Mouse (Mus musculus) embryonic facial prominence, embryonic 15.5 days (tissue): ENCODE measurements around the gene Stpg1. TPM values are rescaled to one million over a fixed set of nuclear protein-coding genes. Genes with fewer than 3 reads are reported as not detected.

Experiments used
- ATAC-seq: fragments of 200-750 bp; cut with Nextera tagmentation; 2 replicates; pipeline ENCODE4 v1.8.0; 2017; ENCODE audit warnings: low read depth, moderate TSS enrichment; ENCODE audit not compliant: insufficient number of reproducible peaks, low FRiP score, low TSS enrichment
- H3K27ac ChIP-seq: fragments of 300-500 bp; sonication (generic); replicated peaks from 2 replicates; pipeline ENCODE4 v1.5.1; 2015; ENCODE audit warnings: mild to moderate bottlenecking, inconsistent platforms
- H3K27me3 ChIP-seq: fragments of 300-500 bp; sonication (generic); 2 replicates; pipeline ENCODE4 v1.6.1; 2015; ENCODE audit warnings: inconsistent platforms
- H3K36me3 ChIP-seq: fragments of 300-500 bp; sonication (generic); 2 replicates; pipeline ENCODE4 v1.6.1; 2015; ENCODE audit warnings: mild to moderate bottlenecking, inconsistent platforms
- H3K4me1 ChIP-seq: fragments of 300-500 bp; sonication (generic); 2 replicates; pipeline ENCODE4 v1.6.1; 2015; ENCODE audit warnings: inconsistent platforms
- H3K4me2 ChIP-seq: fragments of 300-500 bp; sonication (generic); replicated peaks from 2 replicates; pipeline ENCODE4 v1.6.1; 2015; ENCODE audit warnings: mild to moderate bottlenecking, inconsistent platforms
- H3K4me3 ChIP-seq: fragments of 300-500 bp; sonication (generic); replicated peaks from 2 replicates; pipeline ENCODE4 v1.5.1; 2015; ENCODE audit warnings: mild to moderate bottlenecking, inconsistent platforms
- H3K9ac ChIP-seq: fragments of 300-500 bp; sonication (generic); 2 replicates; pipeline ENCODE4 v1.6.1; 2015; ENCODE audit warnings: inconsistent platforms
- H3K9me3 ChIP-seq: fragments of 300-500 bp; sonication (generic); replicated peaks from 2 replicates; pipeline ENCODE4 v1.6.1; 2016; ENCODE audit warnings: inconsistent platforms
- WGBS: fragments of 180-500 bp; shearing (Covaris S2); methylation state at CpG from one replicate; pipeline ENCODE4 v1.1.7; 2015; 5-methylcytosine and 5-hydroxymethylcytosine counted together
- polyA plus RNA-seq: library from polyadenylated mRNA; unstranded; fragments of >200 nt; fragmentation: Nextera tagmentation; extraction: Ambion mirVana; gene quantifications from 2 replicates; pipeline ENCODE4 v1.2.1, GENCODE M21; 2015

The Stpg1 gene
- polyA plus RNA-seq, result 0.87 and 1.9 TPM in 2 replicates

DNA sequence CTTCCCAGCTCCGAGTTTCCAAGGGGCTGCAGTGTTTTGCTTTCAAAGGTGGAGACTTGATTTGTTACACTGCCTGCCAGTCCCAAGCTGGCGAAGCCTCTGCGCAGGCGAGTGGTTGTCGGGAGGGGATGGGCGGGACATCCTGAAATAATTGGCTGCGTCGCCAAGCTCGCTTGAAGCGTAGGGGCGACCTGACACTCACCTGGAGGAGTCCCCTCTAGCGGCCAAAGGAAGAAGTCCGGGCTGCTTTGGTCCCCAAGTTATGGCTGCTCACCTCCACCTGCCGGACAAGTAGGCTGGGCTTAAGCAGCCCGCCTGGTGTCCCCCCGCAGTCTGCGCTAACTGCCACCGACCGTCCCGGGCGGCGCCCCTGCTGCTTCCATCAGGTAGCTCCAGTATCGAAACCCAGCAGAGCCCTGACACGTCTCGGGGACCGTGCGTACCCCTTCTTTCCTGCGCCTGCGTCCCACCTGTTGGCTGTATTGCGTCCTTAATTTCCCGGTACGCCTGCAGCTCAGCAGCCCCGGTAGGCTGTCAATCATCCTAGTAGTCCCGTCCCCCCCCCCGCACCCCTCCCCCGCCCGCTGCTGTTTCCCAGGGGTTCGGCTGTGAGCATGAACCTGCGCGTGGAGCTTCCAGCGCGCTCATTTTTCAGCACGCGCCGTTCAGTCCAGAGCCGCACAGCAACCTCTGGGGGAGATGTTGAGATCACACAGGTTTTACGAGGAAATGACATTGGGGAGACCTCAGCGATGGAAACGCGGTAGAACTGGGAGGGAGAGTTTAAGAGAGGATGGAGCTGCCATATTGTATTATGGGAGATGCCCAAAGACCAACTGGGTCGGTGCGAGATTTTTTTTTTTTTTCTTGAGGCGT lies at the start of gene Stpg1, which contains the start of gene Nipal3:
Stpg1 (plus strand) TSS at position 270 of the 876 bp plus-strand sequence.
Nipal3 (minus strand) TSS at position 518 of the 876 bp plus-strand sequence.
- H3K27ac ChIP-seq, result peak within 1 kb of the TSS; percentile 68

DNA sequence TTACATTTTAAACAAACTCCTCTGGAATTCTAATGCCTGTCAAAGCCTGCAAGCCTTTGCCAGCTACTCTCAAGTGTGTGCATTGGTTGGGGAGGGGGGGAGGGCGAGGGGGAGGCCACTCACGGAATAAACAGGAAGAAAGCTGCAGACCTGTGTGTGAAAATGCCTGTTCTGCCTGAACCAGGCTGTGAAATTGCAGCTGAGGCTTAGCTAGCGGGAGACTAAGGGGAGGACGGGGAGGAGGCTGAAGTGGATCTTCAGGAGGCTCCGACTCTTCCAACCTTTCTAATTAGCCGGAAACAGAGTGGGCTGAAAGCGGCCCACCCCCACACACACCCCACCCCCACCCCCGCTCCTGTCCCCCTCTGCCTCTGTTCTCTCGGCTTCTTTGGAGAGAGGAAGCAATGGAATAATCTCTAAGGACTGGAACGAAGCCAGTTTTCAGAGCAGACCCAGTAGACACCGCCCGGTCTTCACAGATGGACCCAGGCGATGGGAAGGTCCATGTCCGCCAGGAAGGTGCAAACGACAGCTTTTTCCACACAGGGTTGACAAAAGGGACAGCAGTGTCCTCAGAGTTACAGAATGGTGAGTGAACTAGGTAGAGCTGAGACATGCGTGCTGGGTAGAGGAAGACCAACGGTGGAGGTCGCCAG lies 43.1 kb upstream of the Stpg1 start:
- Histone ChIP-seq H3K4me1 (peaks cover 14% of the 10 kb centered on the region), H3K9me3 (no peaks in the 10 kb centered on the region), H3K27ac (no peak overlapping the region), H3K4me3 (no peak overlapping the region), H3K4me2 (peak overlapping the region; percentile 22; the same call in 1 of the 2 replicates), H3K9ac (no peak overlapping the region), H3K36me3 (no peaks in the 10 kb centered on the region), H3K27me3 (no peaks in the 10 kb centered on the region)
- 40% methylated on average over 18 of the region's 18 CpGs for WGBS
- no peak for ATAC-seq

More for the DNA sequence above, at the start of gene Stpg1, which contains the start of gene Nipal3:
- H3K9ac ChIP-seq, result peak within 1 kb of the TSS; percentile 53
- no peaks in the 10 kb centered on the region for H3K36me3 ChIP-seq
- peak; percentile 94 for ATAC-seq
- peak within 1 kb of the TSS; percentile 97 for H3K4me2 ChIP-seq
- under 1% methylated on average over 53 of the region's 53 CpGs for WGBS
- H3K4me3 ChIP-seq, result peak within 1 kb of the TSS; percentile 76
- H3K4me1 ChIP-seq, result peaks cover 12% of the 10 kb centered on the region; the same call in 1 of the 2 replicates
- no peaks in the 10 kb centered on the region for H3K27me3 ChIP-seq
- H3K9me3 ChIP-seq, result no peaks in the 10 kb centered on the region

DNA sequence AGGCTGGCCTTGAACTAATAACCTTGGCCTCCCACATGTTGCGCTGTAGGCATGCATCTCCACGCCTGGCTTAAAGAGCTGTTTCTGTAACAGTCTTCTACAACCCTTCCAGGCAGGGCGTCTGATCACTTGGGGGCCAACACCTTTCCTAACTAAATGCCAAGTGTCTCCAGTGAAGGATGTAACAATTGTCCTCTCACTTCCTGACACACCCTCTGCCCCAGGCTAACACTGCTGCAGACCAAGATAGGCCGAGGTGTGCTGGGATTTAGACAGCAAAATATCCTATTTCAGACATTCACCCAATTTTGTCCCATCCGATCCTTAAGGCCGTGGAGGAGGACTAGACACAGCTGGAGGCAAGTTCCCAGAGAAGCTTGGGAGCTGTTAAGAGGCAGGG lies 41.4 kb upstream of the Stpg1 start:
- no peak for ATAC-seq
- Histone ChIP-seq H3K27me3 (no peaks in the 10 kb centered on the region), H3K9me3 (no peaks in the 10 kb centered on the region), H3K4me3 (no peak overlapping the region), H3K27ac (no peak overlapping the region), H3K4me2 (no peak overlapping the region), H3K36me3 (no peaks in the 10 kb centered on the region), H3K4me1 (peaks cover 14% of the 10 kb centered on the region), H3K9ac (no peak overlapping the region)
- WGBS, result 50% methylated on average over 6 of the region's 6 CpGs

DNA sequence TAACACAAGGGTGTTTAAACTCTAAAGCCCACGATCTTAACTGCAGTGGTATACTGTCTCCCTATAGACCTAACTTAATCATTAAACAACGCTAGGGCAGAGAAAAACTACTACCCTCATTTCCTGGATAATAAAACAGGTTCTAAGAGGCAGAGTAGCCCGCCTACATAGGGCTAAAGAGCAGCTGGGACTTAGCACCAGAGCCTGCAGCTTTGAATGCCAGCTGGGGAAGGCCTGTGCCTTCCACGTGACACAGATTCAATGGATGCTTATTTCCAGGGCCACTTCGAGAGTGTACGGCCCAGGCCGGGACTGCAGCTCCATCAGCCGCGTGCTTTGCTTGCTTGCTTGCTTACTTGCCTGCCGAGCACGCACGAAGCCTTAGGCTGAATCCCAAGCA lies 41.0 kb upstream of the Stpg1 start:
- Histone ChIP-seq H3K4me2 (no peak overlapping the region), H3K9me3 (no peaks in the 10 kb centered on the region), H3K9ac (no peak overlapping the region), H3K4me3 (no peak overlapping the region), H3K36me3 (no peaks in the 10 kb centered on the region), H3K27ac (no peak overlapping the region), H3K4me1 (peaks cover 14% of the 10 kb centered on the region), H3K27me3 (no peaks in the 10 kb centered on the region)
- WGBS, result 64% methylated on average over 12 of the region's 12 CpGs
- no peak for ATAC-seq

DNA sequence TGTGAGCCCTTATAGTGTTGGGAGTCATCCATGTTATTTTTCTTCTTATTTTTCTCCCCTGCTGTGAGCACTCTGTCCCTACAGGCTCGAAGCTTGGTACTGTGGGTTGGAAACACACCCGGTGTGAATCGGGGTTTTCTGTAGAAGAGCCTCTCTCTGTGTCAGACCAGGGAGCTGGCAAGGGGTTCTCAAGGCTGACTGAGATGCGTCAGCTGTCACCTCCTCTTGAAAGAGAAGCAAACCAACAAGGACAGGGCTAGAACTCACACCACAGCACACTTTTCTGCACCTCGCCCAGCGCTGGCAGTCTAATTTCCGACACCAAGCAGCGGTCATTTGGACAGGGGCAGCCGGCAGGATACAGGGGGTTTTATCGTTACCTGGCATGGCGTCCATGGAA lies 31.2 kb upstream of the Stpg1 start:
- no peak overlapping the region for H3K4me2 ChIP-seq
- ATAC-seq, result no peak
- H3K4me3 ChIP-seq, result no peak overlapping the region
- 0 out of 2 replicates have a peak, but pooled peaks cover 4% of the 10 kb centered on the region for H3K36me3 ChIP-seq
- no peaks in the 10 kb centered on the region for H3K27me3 ChIP-seq
- H3K27ac ChIP-seq, result no peak overlapping the region
- WGBS, result 92% methylated on average over 11 of the region's 11 CpGs
- H3K9me3 ChIP-seq, result no peaks in the 10 kb centered on the region
- no peaks in the 10 kb centered on the region for H3K4me1 ChIP-seq
- no peak overlapping the region for H3K9ac ChIP-seq

DNA sequence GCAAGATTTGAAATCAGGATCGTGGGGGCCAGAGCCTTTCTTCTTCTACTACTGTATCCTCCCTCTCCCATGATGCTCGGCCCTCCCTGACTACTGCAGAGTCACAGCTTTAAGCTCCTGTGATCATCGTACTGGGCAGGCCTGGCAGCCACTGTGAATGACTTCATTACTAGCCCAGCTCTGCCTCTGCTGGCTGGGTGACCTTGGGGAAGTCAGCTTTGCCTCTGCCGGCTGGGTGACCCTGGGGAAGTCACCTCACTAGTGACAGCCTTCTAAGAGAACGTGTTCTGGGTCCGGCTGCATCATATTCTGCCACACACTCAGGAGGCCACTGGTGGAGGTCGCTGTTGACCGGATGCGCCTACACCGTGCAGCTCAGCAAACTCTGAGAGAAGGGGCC lies 16.7 kb upstream of the Stpg1 start:
- ATAC-seq, result no peak
- H3K9me3 ChIP-seq, result no peaks in the 10 kb centered on the region
- no peaks in the 10 kb centered on the region for H3K4me1 ChIP-seq
- 77% methylated on average over 10 of the region's 10 CpGs for WGBS
- no peaks in the 10 kb centered on the region for H3K27me3 ChIP-seq
- H3K36me3 ChIP-seq, result no peaks in the 10 kb centered on the region
- no peak overlapping the region for H3K27ac ChIP-seq
- no peak overlapping the region for H3K4me2 ChIP-seq
- H3K4me3 ChIP-seq, result no peak overlapping the region
- no peak overlapping the region for H3K9ac ChIP-seq

DNA sequence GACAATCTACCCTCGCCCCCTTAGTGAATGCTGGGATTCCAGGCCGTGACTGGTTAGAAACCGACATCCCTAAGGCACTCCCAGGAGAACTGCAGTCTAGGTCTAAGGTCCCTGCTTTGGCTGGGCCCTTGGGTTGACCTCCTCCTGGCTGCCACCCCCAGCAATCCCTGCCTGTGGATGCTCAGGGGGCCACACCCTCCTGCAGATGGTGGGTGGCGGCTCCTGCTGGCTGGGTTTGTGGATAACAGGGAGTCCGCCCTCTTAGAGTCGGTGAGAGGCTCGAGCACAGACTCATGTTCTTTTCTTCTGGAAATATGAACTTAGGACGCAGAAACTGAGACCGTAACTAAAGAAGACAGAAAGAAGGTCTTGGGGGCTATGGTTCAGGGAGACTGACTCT lies 14.2 kb upstream of the Stpg1 start:
- H3K4me2 ChIP-seq, result no peak overlapping the region
- 69% methylated on average over 9 of the region's 9 CpGs for WGBS
- H3K27ac ChIP-seq, result no peak overlapping the region
- no peaks in the 10 kb centered on the region for H3K36me3 ChIP-seq
- no peak for ATAC-seq
- no peaks in the 10 kb centered on the region for H3K9me3 ChIP-seq
- H3K27me3 ChIP-seq, result no peaks in the 10 kb centered on the region
- H3K4me1 ChIP-seq, result no peaks in the 10 kb centered on the region
- H3K4me3 ChIP-seq, result no peak overlapping the region
- H3K9ac ChIP-seq, result no peak overlapping the region

DNA sequence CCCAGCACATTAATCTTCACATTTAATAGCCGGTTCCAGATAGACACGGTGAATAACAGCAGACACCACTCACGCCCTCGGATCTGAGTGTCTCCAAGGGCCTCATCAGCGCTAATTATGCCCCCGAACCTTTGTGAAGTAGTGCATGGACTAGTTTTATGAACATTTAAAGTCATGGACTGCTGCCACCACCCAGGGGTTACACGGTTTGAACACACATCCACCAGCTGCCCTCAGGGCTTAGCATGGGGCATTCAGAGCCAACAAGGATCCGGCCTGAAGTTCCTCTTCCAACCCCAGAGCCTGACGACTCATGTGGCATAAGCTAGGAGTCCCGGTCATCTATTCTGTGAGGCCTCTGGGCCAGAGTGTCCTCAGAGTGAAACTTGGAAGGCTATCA lies 9.5 kb upstream of the Stpg1 start:
- Histone ChIP-seq H3K4me1 (no peaks in the 10 kb centered on the region), H3K27ac (no peak overlapping the region), H3K4me3 (no peak overlapping the region), H3K27me3 (no peaks in the 10 kb centered on the region), H3K36me3 (no peaks in the 10 kb centered on the region), H3K9ac (no peak overlapping the region), H3K4me2 (no peak overlapping the region), H3K9me3 (no peaks in the 10 kb centered on the region)
- ATAC-seq, result no peak
- WGBS, result 68% methylated on average over 10 of the region's 10 CpGs

DNA sequence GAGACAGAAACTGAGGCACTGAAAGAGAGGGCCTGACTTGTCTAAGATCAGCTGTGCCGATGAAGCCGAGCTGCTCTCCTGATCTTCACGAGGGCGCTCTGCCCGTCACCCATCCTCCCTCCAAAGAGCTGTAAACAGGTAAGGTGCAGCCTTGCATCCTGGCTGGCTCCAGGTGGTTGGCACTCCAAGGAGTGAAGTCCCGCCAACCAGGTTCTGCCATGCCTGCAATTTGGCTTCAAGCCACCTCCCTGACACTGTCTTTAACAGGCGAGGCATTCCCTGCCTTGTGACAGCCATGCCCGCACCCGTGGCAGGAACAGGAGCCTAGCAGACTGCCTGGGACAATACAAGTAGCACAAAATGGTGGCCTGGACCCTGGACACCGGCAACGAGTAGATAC lies 8.2 kb upstream of the Stpg1 start:
- H3K4me2 ChIP-seq, result no peak overlapping the region
- H3K9me3 ChIP-seq, result no peaks in the 10 kb centered on the region
- H3K4me1 ChIP-seq, result no peaks in the 10 kb centered on the region
- no peak overlapping the region for H3K9ac ChIP-seq
- H3K4me3 ChIP-seq, result no peak overlapping the region
- no peaks in the 10 kb centered on the region for H3K27me3 ChIP-seq
- ATAC-seq, result no peak
- no peaks in the 10 kb centered on the region for H3K36me3 ChIP-seq
- WGBS, result 86% methylated on average over 11 of the region's 11 CpGs
- no peak overlapping the region for H3K27ac ChIP-seq

DNA sequence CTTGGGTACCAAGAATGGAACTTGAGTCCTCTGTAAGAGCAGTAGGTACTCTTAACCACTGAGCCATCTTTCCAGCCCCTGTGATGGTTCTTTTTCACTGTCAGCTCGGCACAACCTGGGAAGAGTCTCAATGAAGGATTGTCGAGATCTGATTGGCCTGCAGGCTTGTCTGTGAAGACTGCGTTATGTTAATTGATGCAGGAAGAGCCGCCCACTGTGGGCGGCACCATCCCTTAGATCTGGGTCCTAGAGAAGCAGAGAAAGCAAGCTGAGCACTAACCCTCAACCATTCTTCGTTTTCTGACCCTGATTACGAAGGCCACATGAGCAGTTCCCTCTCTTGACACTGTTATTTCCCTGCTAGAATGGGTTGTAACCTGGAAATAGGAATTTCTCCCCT lies 5.3 kb upstream of the Stpg1 start:
- no peaks in the 10 kb centered on the region for H3K36me3 ChIP-seq
- no peak overlapping the region for H3K4me3 ChIP-seq
- H3K27me3 ChIP-seq, result no peaks in the 10 kb centered on the region
- H3K9ac ChIP-seq, result no peak overlapping the region
- H3K9me3 ChIP-seq, result no peaks in the 10 kb centered on the region
- peaks cover 8% of the 10 kb centered on the region; the same call in 1 of the 2 replicates for H3K4me1 ChIP-seq
- ATAC-seq, result no peak
- H3K4me2 ChIP-seq, result no peak overlapping the region
- no peak overlapping the region for H3K27ac ChIP-seq
- WGBS, result 83% methylated on average over 7 of the region's 7 CpGs

DNA sequence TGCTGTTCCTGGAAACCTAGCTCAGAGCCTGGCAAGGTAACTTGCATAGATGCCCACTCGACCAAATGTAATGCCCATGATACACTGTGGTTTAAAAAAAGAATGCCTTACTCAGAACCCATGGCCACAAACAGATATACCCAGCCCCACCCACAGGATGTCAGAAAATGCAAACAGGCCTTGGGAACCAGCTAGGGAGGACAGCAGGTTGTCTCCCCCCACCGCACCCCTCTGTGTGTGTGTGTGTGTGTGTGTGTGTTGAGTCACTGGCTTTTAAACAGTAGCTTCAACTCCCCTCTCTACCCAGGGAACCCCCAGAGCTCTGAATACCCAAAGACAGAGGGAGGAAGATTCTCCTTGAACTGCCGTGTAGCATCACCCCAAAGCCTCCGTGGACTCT lies 1.3 kb upstream of the Stpg1 start:
- Histone ChIP-seq H3K9ac (no peak overlapping the region), H3K4me2 (peak overlapping the region; percentile 97), H3K27me3 (no peaks in the 10 kb centered on the region), H3K9me3 (no peaks in the 10 kb centered on the region), H3K36me3 (no peaks in the 10 kb centered on the region), H3K4me1 (peaks cover 12% of the 10 kb centered on the region; the same call in 1 of the 2 replicates), H3K4me3 (peak overlapping the region; percentile 76), H3K27ac (no peak overlapping the region)
- no peak for ATAC-seq
- 51% methylated on average over 4 of the region's 4 CpGs for WGBS
